ENCODE assay signal across 17 mouse cellular contexts in genomic region chr2:63009141-63009540, GRCm38 (mm10).
"Had no signal": no experiment of that assay in that cellular context is flagged by ENCODE, and none has a peak within 500 bp of the region (broad histone marks: within the 10 kb centered on the region; RNA-seq: fewer than 3 reads in every experiment).

No protein-coding gene starts in this region.

- DNase-seq: gastrocnemius, adult 2 months; gastrocnemius, postnatal 10 days; gastrocnemius, postnatal 25 days; heart, adult 18-20 months; heart, postnatal 10 days; kidney, adult 18-20 months; kidney, adult 8-10 months; kidney, postnatal 10 days; kidney, postnatal 25 days; kidney, postnatal 4 days; liver; liver, embryonic 13.5 days had no signal

- ATAC-seq: forebrain, embryonic 16.5 days; hindbrain, embryonic 16.5 days; inflammation-experienced regulatory T-cells, adult 6 months; intestine, embryonic 15.5 days; intestine, postnatal 0 days had no signal
